Mouse (Mus musculus) right cerebral cortex, adult 18-20 months (tissue): Measurements from ENCODE around the gene Ly6g6f.

Source experiments
- DNase-seq: peaks from one replicate; pipeline ENCODE4 v3.0.0; 2022; ENCODE audit warnings: mixed read lengths

Ly6g6f gene

GRCm38 (mm10) chr17:35077285-35077684 lies 8.1 kb downstream of the Ly6g6f start:
- no peak for DNase-seq

DNA sequence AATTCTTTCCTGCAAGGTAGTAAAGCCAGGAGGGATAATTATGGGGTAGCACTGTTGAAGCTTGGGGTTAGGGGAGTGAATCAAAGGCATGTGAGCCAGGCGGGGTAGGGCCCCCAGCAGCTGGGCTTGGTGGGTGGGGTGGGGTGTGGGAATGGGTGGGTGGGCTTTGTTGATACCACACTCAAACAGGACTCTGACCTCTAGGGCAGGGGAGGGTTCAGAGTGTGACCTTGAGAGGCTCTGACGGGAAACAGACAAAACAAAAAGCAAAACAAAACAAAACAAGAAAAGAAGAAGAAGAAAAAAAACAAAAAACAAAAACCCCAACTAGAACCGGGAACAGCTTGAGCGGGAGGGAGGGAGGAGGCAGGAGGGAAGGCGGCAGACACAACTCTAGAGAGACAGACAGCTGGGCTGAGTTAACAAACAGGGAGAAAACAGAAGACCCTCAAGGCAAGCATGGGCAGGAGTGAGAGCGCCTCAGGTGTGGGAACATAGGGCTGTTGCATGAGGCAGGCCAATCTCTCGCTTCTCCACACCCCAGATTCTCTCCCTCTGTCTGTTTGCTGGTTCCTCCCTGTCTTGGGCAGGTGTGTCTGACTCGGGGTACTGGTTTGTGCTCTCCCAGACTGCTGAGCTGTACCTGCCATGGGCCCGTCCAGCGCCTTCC lies 8.8 kb downstream of the Ly6g6f start, which contains the start of gene Ly6g6e:
Ly6g6e (plus strand) TSS at position 396 of the 670 bp plus-strand sequence.
- DNase-seq = no peak

DNA sequence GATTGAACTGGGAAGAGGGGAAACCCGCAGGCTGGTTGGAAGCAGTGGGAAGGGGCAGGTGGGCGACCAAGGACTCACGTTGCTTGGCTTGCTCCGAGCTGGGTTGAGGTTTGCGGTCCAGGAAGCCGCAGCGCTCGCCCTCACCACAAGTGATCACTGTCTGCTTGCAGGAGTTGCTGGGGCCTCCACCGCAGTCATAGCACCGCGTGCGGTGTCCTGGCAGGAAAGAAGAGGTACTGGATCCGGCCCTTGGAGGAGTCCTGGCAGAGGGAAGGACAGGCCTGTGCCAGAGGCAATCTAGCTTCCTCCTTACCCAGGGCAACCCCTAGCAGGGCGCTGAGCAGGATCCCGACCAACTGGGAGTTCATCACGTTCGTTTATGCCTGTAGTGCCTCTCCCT lies 11.3 kb downstream of the Ly6g6f start:
- DNase-seq = no peak

GRCm38 (mm10) chr17:35071454-35071853 lies 14.0 kb downstream of the Ly6g6f start:
- no peak for DNase-seq

GRCm38 (mm10) chr17:35070556-35071229 lies 14.7 kb downstream of the Ly6g6f start:
- DNase-seq = no peak

GRCm38 (mm10) chr17:35068213-35068914 lies 17.0 kb downstream of the Ly6g6f start:
- DNase-seq = no peak

DNA sequence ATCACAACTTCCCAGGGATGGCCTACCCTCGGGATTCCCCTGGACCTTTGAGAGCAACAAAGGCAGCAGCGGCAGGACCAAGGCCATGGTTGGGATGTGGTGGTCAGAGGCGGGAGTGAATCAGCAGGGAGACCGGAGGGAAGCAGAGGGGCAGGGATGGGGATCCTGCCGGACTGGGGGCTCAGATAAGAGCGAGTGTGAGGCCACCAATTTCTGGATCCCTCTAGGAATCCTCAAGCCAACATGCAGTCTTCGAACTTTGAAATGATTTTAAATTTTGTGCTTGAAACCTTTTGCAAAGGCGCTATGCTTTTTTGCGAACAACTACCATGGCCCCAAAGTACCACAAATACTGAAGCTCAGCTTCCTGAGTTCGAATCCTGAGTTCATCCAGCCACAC lies 19.3 kb downstream of the Ly6g6f start, which contains the start of gene Mpig6b:
Mpig6b (minus strand) TSS at position 101 of the 400 bp plus-strand sequence.
- DNase-seq = no peak

- no peak for DNase-seq
These were observed 20.2 kb downstream of the Ly6g6f start, which contains the start of gene Ly6g6c for GRCm38 (mm10) chr17:35064951-35065947. Ly6g6c (plus strand) TSS chr17:35065388.

- DNase-seq = no peak
These were observed 21.0 kb downstream of the Ly6g6f start for GRCm38 (mm10) chr17:35064378-35064877.

DNA sequence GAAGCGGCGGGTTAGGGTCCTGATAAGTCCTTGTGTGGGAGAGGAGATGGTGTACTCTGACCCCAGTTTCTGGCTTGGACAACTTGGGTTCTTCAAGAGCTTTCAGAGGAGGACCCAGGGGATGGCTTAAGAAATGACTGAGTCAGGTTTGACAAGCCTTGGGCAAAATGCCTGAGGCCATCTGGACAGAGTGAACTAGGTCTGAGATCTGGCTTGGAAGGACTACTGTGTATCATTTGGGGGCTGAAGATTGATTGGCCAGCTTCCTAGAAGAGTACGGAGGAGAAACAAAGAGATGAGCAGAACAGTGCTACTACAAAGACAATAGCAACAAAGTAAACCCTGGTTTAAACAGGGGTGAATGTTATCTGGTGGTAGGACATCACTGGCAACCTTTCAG lies 21.9 kb downstream of the Ly6g6f start:
- no peak for DNase-seq

DNA sequence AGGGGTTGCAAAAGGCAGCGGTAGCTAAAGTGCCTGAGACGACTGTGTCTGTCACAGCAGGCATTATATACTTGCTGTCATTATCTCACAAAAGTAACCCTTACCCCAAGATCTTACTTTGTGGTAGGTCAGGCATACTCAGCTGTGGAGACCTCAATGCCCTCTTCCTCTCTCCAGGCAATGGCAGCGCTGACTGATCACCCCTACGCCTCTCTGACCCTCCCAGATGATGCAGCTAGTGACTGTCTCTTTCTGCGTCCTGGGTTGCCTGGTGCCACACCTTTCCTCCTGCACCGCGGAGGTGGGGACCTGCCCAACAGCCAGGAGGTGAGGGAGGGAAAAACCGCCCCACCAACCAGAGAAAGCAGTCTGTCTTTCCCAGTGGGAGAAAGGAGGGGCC lies 24.1 kb downstream of the Ly6g6f start:
- DNase-seq = no peak

- no peak for DNase-seq
These were observed 24.6 kb downstream of the Ly6g6f start for GRCm38 (mm10) chr17:35060737-35061297.

DNA sequence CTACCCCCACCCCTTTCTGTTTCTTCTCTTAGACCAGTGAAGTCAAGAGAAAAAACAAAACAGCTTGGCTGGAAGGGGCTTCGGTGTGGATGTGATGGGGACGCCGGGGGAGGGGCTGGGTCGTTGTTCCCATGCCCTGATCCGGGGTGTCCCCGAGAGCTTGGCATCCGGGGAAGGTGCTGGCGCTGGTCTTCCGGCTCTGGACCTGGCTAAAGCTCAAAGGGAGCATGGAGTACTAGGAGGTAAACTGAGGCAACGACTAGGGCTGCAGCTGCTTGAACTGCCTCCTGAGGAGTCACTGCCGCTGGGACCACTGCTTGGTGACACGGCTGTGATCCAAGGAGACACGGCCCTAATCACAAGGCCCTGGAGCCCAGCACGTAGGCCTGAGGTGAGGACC lies 25.3 kb downstream of the Ly6g6f start:
- no peak for DNase-seq

- peak; percentile 61 for DNase-seq
These were observed 26.2 kb downstream of the Ly6g6f start, which contains the start of gene Ddah2 for GRCm38 (mm10) chr17:35058911-35059892. Ddah2 (plus strand) TSS chr17:35059035.

GRCm38 (mm10) chr17:35058316-35058715 lies 27.1 kb downstream of the Ly6g6f start:
- no peak for DNase-seq

DNA sequence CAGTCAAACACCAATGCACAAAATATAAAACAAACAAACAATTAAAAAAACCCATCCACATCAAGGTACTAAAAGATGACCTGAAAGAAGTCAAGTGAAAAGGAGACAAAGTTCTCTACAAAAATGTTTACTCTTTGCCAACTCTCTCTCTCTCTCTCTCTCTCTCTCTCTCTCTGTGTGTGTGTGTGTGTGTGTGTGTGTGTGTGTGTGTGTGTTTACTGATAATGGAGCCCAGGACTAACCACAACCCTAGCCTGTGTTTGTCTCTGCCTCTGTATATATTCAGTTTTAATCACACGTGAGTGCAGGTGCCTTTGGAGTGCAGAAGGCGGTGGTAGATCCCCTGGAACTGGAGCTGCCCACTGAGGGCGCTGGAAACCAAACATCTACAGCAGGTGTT lies 28.3 kb downstream of the Ly6g6f start:
- no peak for DNase-seq

DNA sequence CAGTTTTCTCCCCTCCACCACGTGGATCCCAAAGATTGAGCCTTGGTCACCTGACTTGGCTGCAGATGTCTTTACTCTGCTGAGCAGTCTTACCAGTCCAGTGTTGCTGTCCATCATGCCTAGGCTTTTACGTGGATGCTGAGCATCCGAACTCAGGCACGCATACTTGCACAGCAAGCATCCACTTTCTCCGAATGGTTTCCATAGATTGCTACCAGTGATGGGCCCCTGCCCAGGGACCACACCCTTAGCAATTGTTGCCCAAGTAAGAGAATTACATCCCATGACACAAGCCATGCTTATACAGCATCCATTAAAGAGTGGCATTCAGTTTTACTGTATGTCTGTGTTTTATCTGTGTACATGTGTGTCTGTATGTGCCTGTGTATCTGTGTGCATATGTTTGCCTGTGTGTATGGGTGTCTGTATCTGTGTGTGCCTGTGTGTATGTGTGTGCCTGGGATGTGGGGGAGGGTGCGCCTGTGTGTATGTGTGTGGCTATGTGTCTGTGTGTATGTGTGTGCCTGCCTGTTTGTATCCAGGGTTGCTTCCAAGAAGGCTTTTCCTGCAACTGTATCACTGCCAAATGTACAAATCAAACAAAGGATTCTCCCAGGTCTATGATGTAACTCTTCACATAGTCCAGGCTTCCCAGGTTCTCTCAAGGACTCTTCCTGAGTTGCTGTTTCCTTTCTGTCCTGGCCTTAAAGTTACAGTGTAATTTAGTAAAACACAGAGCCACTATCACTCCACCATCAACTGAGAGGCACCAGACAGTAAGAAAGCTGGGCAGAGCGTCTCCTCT lies 29.5 kb downstream of the Ly6g6f start:
- DNase-seq = no peak

GRCm38 (mm10) chr17:35052271-35052798 lies 33.1 kb downstream of the Ly6g6f start:
- DNase-seq = no peak
